Mouse (Mus musculus): ENCODE results near the gene Coq10a. TPM values are rescaled to one million over a fixed set of nuclear protein-coding genes. Genes with fewer than 3 reads are reported as not detected.

The Coq10a gene
- polyA plus RNA-seq, 1 experiment = 18.7 TPM

GRCm38 (mm10) chr10:128327610-128328009 is 41.2 kb downstream of the Coq10a start:
- H3K27ac ChIP-seq (ENCODE audit: insufficient read depth, low read length) = no peak overlapping the region
- TF ChIP-seq CTCF (IDR thresholded peaks at IDR 0.05; ENCODE audit: low read depth, low read length) (peak; percentile 45), POLR2A (IDR thresholded peaks at IDR 0.05; ENCODE audit: insufficient read depth, low read length) (no peak), EP300 (IDR thresholded peaks at IDR 0.05; ENCODE audit: insufficient read depth, low read depth, low read length) (no peak)
- H3K9ac ChIP-seq (ENCODE audit: low read depth, poor library complexity, severe bottlenecking) = no peak overlapping the region
- no peaks in the 10 kb centered on the region for H3K27me3 ChIP-seq (ENCODE audit: control insufficient read depth, insufficient read depth, low read length, poor library complexity, severe bottlenecking)
- no peak overlapping the region for H3K4me3 ChIP-seq (ENCODE audit: low read depth, low read length)
- no peaks in the 10 kb centered on the region for H3K4me1 ChIP-seq (ENCODE audit: control insufficient read depth, insufficient read depth, low read length)
- no peaks in the 10 kb centered on the region for H3K9me3 ChIP-seq (replicated peaks; ENCODE audit: control insufficient read depth, insufficient read depth, low read length, poor library complexity, severe bottlenecking)
- 0 out of 2 replicates have a peak, but pooled peaks cover 2% of the 10 kb centered on the region for H3K36me3 ChIP-seq (ENCODE audit: control insufficient read depth, insufficient read depth, low read length, poor library complexity, severe bottlenecking)

DNA sequence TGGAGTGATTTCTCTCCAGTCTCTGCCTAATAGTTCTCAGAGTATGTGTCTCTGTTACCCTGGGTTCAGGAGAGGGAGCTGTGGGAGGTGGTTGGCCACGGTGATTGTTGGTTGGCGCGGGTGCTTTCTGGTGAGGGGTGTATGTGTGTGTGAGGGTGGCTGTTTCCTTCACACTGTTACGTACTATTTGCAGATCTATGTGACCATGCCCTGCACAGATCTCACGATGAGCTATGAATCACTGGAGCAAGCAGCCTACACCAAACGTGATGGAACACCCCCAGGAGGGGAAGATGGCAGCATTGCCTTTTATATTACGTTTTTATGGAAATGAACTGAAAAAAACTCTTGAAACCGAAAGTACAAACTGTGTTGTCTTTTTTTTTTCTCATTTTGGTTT is 42.0 kb downstream of the Coq10a start:
- no peaks in the 10 kb centered on the region for H3K27me3 ChIP-seq (ENCODE audit: control insufficient read depth, insufficient read depth, low read length, poor library complexity, severe bottlenecking)
- TF ChIP-seq POLR2A (IDR thresholded peaks at IDR 0.05; ENCODE audit: insufficient read depth, low read length) = no peak
- TF ChIP-seq EP300 (IDR thresholded peaks at IDR 0.05; ENCODE audit: insufficient read depth, low read depth, low read length) = no peak
- no peak for TF ChIP-seq CTCF (IDR thresholded peaks at IDR 0.05; ENCODE audit: low read depth, low read length)
- no peak overlapping the region for H3K4me3 ChIP-seq (ENCODE audit: low read depth, low read length)
- H3K9ac ChIP-seq (ENCODE audit: low read depth, poor library complexity, severe bottlenecking) = no peak overlapping the region
- no peaks in the 10 kb centered on the region for H3K4me1 ChIP-seq (ENCODE audit: control insufficient read depth, insufficient read depth, low read length)
- no peaks in the 10 kb centered on the region for H3K9me3 ChIP-seq (replicated peaks; ENCODE audit: control insufficient read depth, insufficient read depth, low read length, poor library complexity, severe bottlenecking)
- H3K36me3 ChIP-seq (ENCODE audit: control insufficient read depth, insufficient read depth, low read length, poor library complexity, severe bottlenecking) = 0 out of 2 replicates have a peak, but pooled peaks cover 2% of the 10 kb centered on the region
- no peak overlapping the region for H3K27ac ChIP-seq (ENCODE audit: insufficient read depth, low read length)

DNA sequence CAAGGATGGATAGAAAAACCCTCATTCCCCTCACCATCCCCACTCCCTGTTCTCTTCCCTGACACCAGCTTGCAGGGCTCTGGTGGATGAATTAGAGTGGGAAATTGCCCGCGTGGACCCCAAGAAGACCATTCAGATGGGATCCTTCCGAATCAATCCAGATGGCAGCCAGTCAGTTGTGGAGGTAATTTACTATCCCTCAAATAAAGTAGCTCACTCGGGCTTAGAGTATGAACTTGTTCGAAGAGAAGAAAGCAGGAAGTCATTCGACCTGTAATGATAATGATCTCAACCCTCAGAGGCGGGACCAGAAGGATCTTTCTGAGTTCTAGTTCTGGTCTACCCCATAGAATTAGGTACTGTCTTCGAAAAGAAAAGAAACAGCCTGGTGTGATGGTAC is 45.3 kb downstream of the Coq10a start:
- peak overlapping the region; percentile 74 for H3K4me3 ChIP-seq (ENCODE audit: low read depth, low read length)
- no peaks in the 10 kb centered on the region for H3K27me3 ChIP-seq (ENCODE audit: control insufficient read depth, insufficient read depth, low read length, poor library complexity, severe bottlenecking)
- H3K27ac ChIP-seq (ENCODE audit: insufficient read depth, low read length) = no peak overlapping the region
- H3K36me3 ChIP-seq (ENCODE audit: control insufficient read depth, insufficient read depth, low read length, poor library complexity, severe bottlenecking) = peaks cover 13% of the 10 kb centered on the region
- H3K9ac ChIP-seq (ENCODE audit: low read depth, poor library complexity, severe bottlenecking) = peak overlapping the region; percentile 83
- H3K4me1 ChIP-seq (ENCODE audit: control insufficient read depth, insufficient read depth, low read length) = no peaks in the 10 kb centered on the region
- no peaks in the 10 kb centered on the region for H3K9me3 ChIP-seq (replicated peaks; ENCODE audit: control insufficient read depth, insufficient read depth, low read length, poor library complexity, severe bottlenecking)
- TF ChIP-seq EP300 (IDR thresholded peaks at IDR 0.05; ENCODE audit: insufficient read depth, low read depth, low read length) = no peak
- no peak for TF ChIP-seq CTCF (IDR thresholded peaks at IDR 0.05; ENCODE audit: low read depth, low read length)
- no peak for TF ChIP-seq POLR2A (IDR thresholded peaks at IDR 0.05; ENCODE audit: insufficient read depth, low read length)

DNA sequence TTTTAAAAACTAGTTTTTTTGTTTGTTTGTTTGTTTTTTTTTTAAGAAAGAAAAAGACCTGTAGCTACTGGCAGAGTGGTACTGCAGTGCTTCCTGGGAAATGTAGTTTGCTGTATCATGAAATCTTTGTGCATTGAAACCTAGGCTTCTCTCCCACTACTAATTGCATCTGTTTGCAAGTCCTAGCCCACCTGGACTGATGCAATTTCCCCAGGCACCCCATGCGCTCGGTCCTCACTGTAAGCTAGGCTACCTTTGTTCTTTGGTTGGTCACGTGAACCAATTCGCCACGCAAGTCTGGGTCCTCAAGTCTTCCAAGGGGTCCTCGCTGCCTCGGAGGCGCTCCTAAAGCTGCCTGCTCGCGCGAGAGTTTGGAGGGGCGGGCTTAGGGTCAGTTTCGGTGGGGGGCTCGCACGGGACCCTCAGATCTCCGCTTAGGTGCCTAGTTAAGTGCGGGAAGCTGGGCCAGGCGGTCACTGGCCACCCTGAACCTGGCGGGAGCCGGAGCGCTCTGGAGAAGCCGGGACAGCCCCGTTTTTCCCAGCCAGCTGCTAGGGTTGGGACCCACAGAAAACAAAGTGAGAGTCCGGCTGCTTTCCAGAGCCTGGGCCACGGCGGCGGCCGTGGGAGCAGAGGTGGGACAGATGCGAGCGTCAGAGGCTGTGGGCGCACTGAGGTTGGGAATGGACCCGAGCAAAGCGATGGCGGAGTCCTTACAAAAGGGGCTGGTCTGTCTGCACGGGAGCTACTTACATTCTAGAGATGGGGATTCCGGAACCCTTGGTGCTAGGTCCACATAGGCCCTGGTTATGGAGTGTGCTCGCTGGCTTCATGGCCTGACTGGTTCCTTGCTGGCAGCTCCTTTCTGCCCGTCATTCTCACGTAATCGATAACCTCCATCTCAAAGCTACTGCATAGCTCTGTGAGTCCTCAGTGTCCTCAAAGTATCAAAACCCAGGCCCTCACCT is 46.4 kb downstream of the Coq10a start, which contains the start of gene Cnpy2:
Gene Cnpy2 (plus strand): TSS at position 319 of the 968 bp plus-strand sequence.
- Histone ChIP-seq H3K9me3 (replicated peaks; ENCODE audit: control insufficient read depth, insufficient read depth, low read length, poor library complexity, severe bottlenecking) (no peaks in the 10 kb centered on the region), H3K27ac (ENCODE audit: insufficient read depth, low read length) (peak within 1 kb of the TSS; percentile 74), H3K4me3 (ENCODE audit: low read depth, low read length) (peak within 1 kb of the TSS; percentile 84), H3K36me3 (ENCODE audit: control insufficient read depth, insufficient read depth, low read length, poor library complexity, severe bottlenecking) (peaks cover 20% of the 10 kb centered on the region), H3K9ac (ENCODE audit: low read depth, poor library complexity, severe bottlenecking) (peak within 1 kb of the TSS; percentile 83), H3K4me1 (ENCODE audit: control insufficient read depth, insufficient read depth, low read length) (no peaks in the 10 kb centered on the region), H3K27me3 (ENCODE audit: control insufficient read depth, insufficient read depth, low read length, poor library complexity, severe bottlenecking) (no peaks in the 10 kb centered on the region)
- TF ChIP-seq EP300 (IDR thresholded peaks at IDR 0.05; ENCODE audit: insufficient read depth, low read depth, low read length) (no peak), POLR2A (IDR thresholded peaks at IDR 0.05; ENCODE audit: insufficient read depth, low read length) (peak; percentile 48)

- H3K36me3 ChIP-seq (ENCODE audit: control insufficient read depth, insufficient read depth, low read length, poor library complexity, severe bottlenecking) = peaks cover 19% of the 10 kb centered on the region
- peak overlapping the region; percentile 83 for H3K9ac ChIP-seq (ENCODE audit: low read depth, poor library complexity, severe bottlenecking)
- H3K4me1 ChIP-seq (ENCODE audit: control insufficient read depth, insufficient read depth, low read length) = no peaks in the 10 kb centered on the region
- H3K27me3 ChIP-seq (ENCODE audit: control insufficient read depth, insufficient read depth, low read length, poor library complexity, severe bottlenecking) = no peaks in the 10 kb centered on the region
- no peaks in the 10 kb centered on the region for H3K9me3 ChIP-seq (replicated peaks; ENCODE audit: control insufficient read depth, insufficient read depth, low read length, poor library complexity, severe bottlenecking)
- peak overlapping the region; percentile 74 for H3K27ac ChIP-seq (ENCODE audit: insufficient read depth, low read length)
- TF ChIP-seq EP300 (IDR thresholded peaks at IDR 0.05; ENCODE audit: insufficient read depth, low read depth, low read length) = no peak
- peak overlapping the region; percentile 84 for H3K4me3 ChIP-seq (ENCODE audit: low read depth, low read length)
Measured at GRCm38 (mm10) chr10:128321641-128322040, 47.2 kb downstream of the Coq10a start.

DNA sequence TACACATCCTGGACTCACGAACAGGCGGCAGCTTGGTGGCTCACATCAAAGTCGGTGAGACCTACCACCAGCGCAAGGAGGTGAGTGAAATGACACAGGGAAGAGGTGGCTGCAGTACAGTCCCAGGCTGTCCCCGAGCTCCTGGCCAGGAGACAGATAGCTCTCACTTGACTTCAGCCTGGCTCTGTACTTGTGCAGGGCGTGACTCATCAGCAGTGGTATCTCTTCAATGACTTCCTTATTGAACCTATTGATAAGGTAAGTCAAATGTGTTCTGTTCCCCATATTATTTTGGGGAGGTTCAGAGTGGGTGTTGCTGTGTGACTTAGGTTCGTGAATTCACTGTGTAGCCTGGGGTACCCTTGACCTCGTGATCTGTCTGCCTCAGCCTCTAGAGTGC is 53.2 kb downstream of the Coq10a start:
- Histone ChIP-seq H3K27me3 (ENCODE audit: control insufficient read depth, insufficient read depth, low read length, poor library complexity, severe bottlenecking) (no peaks in the 10 kb centered on the region), H3K4me1 (ENCODE audit: control insufficient read depth, insufficient read depth, low read length) (no peaks in the 10 kb centered on the region), H3K36me3 (ENCODE audit: control insufficient read depth, insufficient read depth, low read length, poor library complexity, severe bottlenecking) (peaks cover 39% of the 10 kb centered on the region), H3K9ac (ENCODE audit: low read depth, poor library complexity, severe bottlenecking) (no peak overlapping the region), H3K9me3 (replicated peaks; ENCODE audit: control insufficient read depth, insufficient read depth, low read length, poor library complexity, severe bottlenecking) (no peaks in the 10 kb centered on the region), H3K4me3 (ENCODE audit: low read depth, low read length) (no peak overlapping the region), H3K27ac (ENCODE audit: insufficient read depth, low read length) (no peak overlapping the region)
- no peak for TF ChIP-seq CTCF (IDR thresholded peaks at IDR 0.05; ENCODE audit: low read depth, low read length)

Other genes starting within 250 kb of the Coq10a start
- gene Rbms2, start 188.7 kb downstream of the Coq10a start, polyA plus RNA-seq (2011; ENCODE audit: insufficient read depth, insufficient read length, low read depth, missing spikeins) = 133 and 137 TPM in 2 replicates
- gene Gls2, start 174.5 kb downstream of the Coq10a start, polyA plus RNA-seq (2011; ENCODE audit: insufficient read depth, insufficient read length, low read depth, missing spikeins) = 24.3 and 30.9 TPM in 2 replicates
- 21.8 and 21.9 TPM in 2 replicates for gene Spryd4, start 157.2 kb downstream of the Coq10a start, polyA plus RNA-seq (2011; ENCODE audit: insufficient read depth, insufficient read length, low read depth, missing spikeins)
- gene Mip, start 143.2 kb downstream of the Coq10a start, polyA plus RNA-seq (2011; ENCODE audit: insufficient read depth, insufficient read length, low read depth, missing spikeins) = 0.37 and 0.62 TPM in 2 replicates
- 57.7 and 64.1 TPM in 2 replicates for gene Timeless, start 136.9 kb downstream of the Coq10a start, polyA plus RNA-seq (2011; ENCODE audit: insufficient read depth, insufficient read length, low read depth, missing spikeins)
- 0.43 TPM in 1 of 2 replicates, not detected in the other for gene Apon, start 114.9 kb downstream of the Coq10a start, polyA plus RNA-seq (2011; ENCODE audit: insufficient read depth, insufficient read length, low read depth, missing spikeins)
- gene Apof, start 100.3 kb downstream of the Coq10a start, polyA plus RNA-seq (2011; ENCODE audit: insufficient read depth, insufficient read length, low read depth, missing spikeins) = not detected in 2 replicates
- 29.7 and 35.9 TPM in 2 replicates for gene Stat2, start 98.4 kb downstream of the Coq10a start, polyA plus RNA-seq (2011; ENCODE audit: insufficient read depth, insufficient read length, low read depth, missing spikeins)
- 4.7 and 5.7 TPM in 2 replicates for gene Il23a, start 70.2 kb downstream of the Coq10a start, polyA plus RNA-seq (2011; ENCODE audit: insufficient read depth, insufficient read length, low read depth, missing spikeins)
- 40.5 and 40.8 TPM in 2 replicates for gene Pan2, start 65.7 kb downstream of the Coq10a start, polyA plus RNA-seq (2011; ENCODE audit: insufficient read depth, insufficient read length, low read depth, missing spikeins)
- gene Cnpy2, start 46.5 kb downstream of the Coq10a start, polyA plus RNA-seq (2011; ENCODE audit: insufficient read depth, insufficient read length, low read depth, missing spikeins) = 62.9 and 68.4 TPM in 2 replicates
- 197 and 202 TPM in 2 replicates for gene Cs, start 31.3 kb downstream of the Coq10a start, polyA plus RNA-seq (2011; ENCODE audit: insufficient read depth, insufficient read length, low read depth, missing spikeins)
- gene Ankrd52, start 8.1 kb upstream of the Coq10a start, polyA plus RNA-seq (2011; ENCODE audit: insufficient read depth, insufficient read length, low read depth, missing spikeins) = 28.8 and 29.0 TPM in 2 replicates
- gene Slc39a5, start 32.2 kb upstream of the Coq10a start, polyA plus RNA-seq (2011; ENCODE audit: insufficient read depth, insufficient read length, low read depth, missing spikeins) = 0.31 TPM in 1 of 2 replicates, not detected in the other
- gene Nabp2, start 42.5 kb upstream of the Coq10a start, polyA plus RNA-seq (2011; ENCODE audit: insufficient read depth, insufficient read length, low read depth, missing spikeins) = 79.3 and 82.9 TPM in 2 replicates
- gene Rnf41, start 42.7 kb upstream of the Coq10a start, polyA plus RNA-seq (2011; ENCODE audit: insufficient read depth, insufficient read length, low read depth, missing spikeins) = 33.3 and 37.4 TPM in 2 replicates
- 26.3 and 28.6 TPM in 2 replicates for gene Smarcc2, start 90.3 kb upstream of the Coq10a start, polyA plus RNA-seq (2011; ENCODE audit: insufficient read depth, insufficient read length, low read depth, missing spikeins)
- 642 and 680 TPM in 2 replicates for gene Myl6, start 125.1 kb upstream of the Coq10a start, polyA plus RNA-seq (2011; ENCODE audit: insufficient read depth, insufficient read length, low read depth, missing spikeins)
- gene Myl6b, start 129.7 kb upstream of the Coq10a start, polyA plus RNA-seq (2011; ENCODE audit: insufficient read depth, insufficient read length, low read depth, missing spikeins) = 9.0 and 12.8 TPM in 2 replicates
- 20.1 and 20.5 TPM in 2 replicates for gene Esyt1, start 156.9 kb upstream of the Coq10a start, polyA plus RNA-seq (2011; ENCODE audit: insufficient read depth, insufficient read length, low read depth, missing spikeins)
- 22.4 and 24.6 TPM in 2 replicates for gene Zc3h10, start 178.8 kb upstream of the Coq10a start, polyA plus RNA-seq (2011; ENCODE audit: insufficient read depth, insufficient read length, low read depth, missing spikeins)
- 3,771 and 3,978 TPM in 2 replicates for gene Rpl41, start 180.3 kb upstream of the Coq10a start, polyA plus RNA-seq (2011; ENCODE audit: insufficient read depth, insufficient read length, low read depth, missing spikeins)
- 366 and 396 TPM in 2 replicates for gene Pa2g4, start 197.0 kb upstream of the Coq10a start, polyA plus RNA-seq (2011; ENCODE audit: insufficient read depth, insufficient read length, low read depth, missing spikeins)
- gene Erbb3, start 220.7 kb upstream of the Coq10a start, polyA plus RNA-seq (2011; ENCODE audit: insufficient read depth, insufficient read length, low read depth, missing spikeins) = 39.4 and 41.7 TPM in 2 replicates